Mouse (Mus musculus) heart, embryonic 14.5 days (tissue): ENCODE data around the gene Ryr3. TPM values are rescaled to one million over a fixed set of nuclear protein-coding genes. Genes with fewer than 3 reads are reported as not detected.
"Not testable (repeated sequence)": the region's sequence is repeated elsewhere in the genome, so short reads cannot be mapped to it uniquely, and the experiment has no call there.

Experiments
- ATAC-seq: fragments of 200-750 bp; cut with Nextera tagmentation; 2 replicates; pipeline ENCODE4 v1.8.0; 2017; ENCODE audit warnings: low read depth, moderate TSS enrichment; ENCODE audit not compliant: insufficient number of reproducible peaks, insufficient read depth, low FRiP score
- H3K27ac ChIP-seq, 2 experiments: fragments of 200-500 bp in 1 of 2; fragments of 300-500 bp in 1 of 2; sonication (generic) in 1 of 2; replicated peaks in 1 of 2; 2 replicates each; pipeline ENCODE4 v1.5.1; 2012 to 2014; ENCODE audit warnings: low read depth in 2 of 2, low read length in 2 of 2, control low read depth in 1 of 2, mild to moderate bottlenecking in 1 of 2, mixed read lengths in 1 of 2; ENCODE audit not compliant: control insufficient read depth in 1 of 2, insufficient read depth in 1 of 2
- H3K27me3 ChIP-seq: fragments of 300-500 bp; sonication (generic); 2 replicates; pipeline ENCODE4 v1.6.1; 2014; ENCODE audit warnings: mild to moderate bottlenecking, low read length, control low read depth; ENCODE audit not compliant: control insufficient read depth, insufficient read depth
- H3K36me3 ChIP-seq: fragments of 300-500 bp; sonication (generic); 2 replicates; pipeline ENCODE4 v1.6.1; 2014; ENCODE audit warnings: mild to moderate bottlenecking, control low read depth, low read length, mixed read lengths; ENCODE audit not compliant: control insufficient read depth, insufficient read depth
- H3K4me1 ChIP-seq, 2 experiments: fragments of 200-500 bp in 1 of 2; fragments of 300-500 bp in 1 of 2; sonication (generic) in 1 of 2; 2 replicates each; pipeline ENCODE4 v1.6.1; 2012 to 2014; ENCODE audit warnings: low read length in 2 of 2, control low read depth in 1 of 2, mixed read lengths in 1 of 2; ENCODE audit not compliant: control insufficient read depth in 2 of 2, insufficient read depth in 2 of 2
- H3K4me2 ChIP-seq: fragments of 300-500 bp; sonication (generic); 2 replicates; pipeline ENCODE4 v1.6.1; 2014; ENCODE audit warnings: mild to moderate bottlenecking, low read length
- H3K4me3 ChIP-seq, 2 experiments: fragments of 200-500 bp in 1 of 2; fragments of 300-500 bp in 1 of 2; sonication (generic) in 1 of 2; 2 replicates each; pipeline ENCODE4 v1.5.1; 2012 to 2014; ENCODE audit warnings: low read length in 2 of 2, mild to moderate bottlenecking in 2 of 2, control low read depth in 1 of 2, low read depth in 1 of 2, moderate library complexity in 1 of 2; ENCODE audit not compliant: control insufficient read depth in 1 of 2, insufficient read depth in 1 of 2
- H3K9ac ChIP-seq: fragments of 300-500 bp; sonication (generic); 2 replicates; pipeline ENCODE4 v1.6.1; 2014; ENCODE audit warnings: mild to moderate bottlenecking, low read length
- H3K9me3 ChIP-seq: fragments of 300-500 bp; sonication (generic); 2 replicates; pipeline ENCODE4 v1.6.1; 2016; ENCODE audit warnings: low read length, control low read depth; ENCODE audit not compliant: control insufficient read depth
- WGBS: fragments of 180-500 bp; shearing (Covaris S2); extraction: QIAGEN DNeasy Blood & Tissue Kit; methylation state at CpG from one replicate; pipeline ENCODE4 v1.1.7; 2014; 5-methylcytosine and 5-hydroxymethylcytosine counted together
- polyA plus RNA-seq: library from polyadenylated mRNA; unstranded; fragments of >200 nt; fragmentation: Nextera tagmentation; extraction: Ambion mirVana; gene quantifications from 2 replicates; pipeline ENCODE4 v1.2.1, GENCODE M21; 2014

The Ryr3 gene
- polyA plus RNA-seq, 1 experiment from 2014 or later: 6.6 TPM

DNA sequence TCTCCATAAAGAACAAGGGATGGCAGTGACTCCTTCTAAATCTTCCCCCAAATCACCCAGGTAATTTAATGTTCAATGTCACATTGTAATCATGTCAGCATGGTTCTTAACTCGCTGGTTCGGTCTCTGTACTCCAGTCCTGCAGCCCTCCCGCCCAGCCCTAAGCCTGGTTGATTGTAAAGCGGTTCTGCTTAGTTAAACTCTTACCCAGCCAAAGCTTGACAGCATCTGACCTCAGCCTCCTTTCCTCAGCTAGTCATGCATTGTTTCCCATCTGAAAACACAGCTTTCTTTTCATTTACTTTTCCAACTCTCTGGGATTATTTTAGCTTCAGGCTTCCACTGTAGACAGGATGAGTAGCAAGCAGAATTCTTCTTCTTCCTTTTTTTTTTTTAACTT lies 121.7 kb downstream of the Ryr3 start:
- Histone ChIP-seq H3K9ac (no peak overlapping the region), H3K27ac (no peak overlapping the region), H3K4me2 (no peak overlapping the region), H3K9me3 (no peaks in the 10 kb centered on the region), H3K4me1 (no peaks in the 10 kb centered on the region), H3K4me3 (no peak overlapping the region), H3K36me3 (no peaks in the 10 kb centered on the region), H3K27me3 (no peaks in the 10 kb centered on the region)
- 79% methylated on average over 4 of the region's 4 CpGs for WGBS
- ATAC-seq: no peak

DNA sequence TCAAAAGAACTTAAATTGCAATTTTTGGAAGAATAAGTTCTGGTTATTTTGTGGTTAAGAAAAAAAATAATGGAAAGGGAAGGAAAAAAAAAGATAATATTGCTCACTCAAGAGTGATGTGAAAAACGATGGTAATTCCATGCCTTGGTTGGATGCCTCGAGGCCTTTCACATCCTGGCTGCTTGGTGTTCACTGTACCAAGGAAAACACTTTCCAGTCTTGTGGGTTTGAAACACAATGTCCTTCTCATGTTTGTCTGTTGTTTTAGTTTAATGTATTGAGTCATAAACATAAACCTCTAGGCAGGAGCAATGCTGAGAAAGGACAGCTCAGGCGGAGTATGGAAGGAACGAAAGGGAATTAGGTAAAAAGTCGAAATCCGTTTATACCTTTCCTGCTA lies 122.8 kb downstream of the Ryr3 start:
- Histone ChIP-seq H3K4me1 (no peaks in the 10 kb centered on the region), H3K27me3 (no peaks in the 10 kb centered on the region), H3K27ac (no peak overlapping the region), H3K9ac (no peak overlapping the region), H3K4me2 (no peak overlapping the region), H3K4me3 (no peak overlapping the region), H3K36me3 (no peaks in the 10 kb centered on the region), H3K9me3 (no peaks in the 10 kb centered on the region)
- no peak for ATAC-seq
- WGBS: 88% methylated on average over 6 of the region's 6 CpGs

DNA sequence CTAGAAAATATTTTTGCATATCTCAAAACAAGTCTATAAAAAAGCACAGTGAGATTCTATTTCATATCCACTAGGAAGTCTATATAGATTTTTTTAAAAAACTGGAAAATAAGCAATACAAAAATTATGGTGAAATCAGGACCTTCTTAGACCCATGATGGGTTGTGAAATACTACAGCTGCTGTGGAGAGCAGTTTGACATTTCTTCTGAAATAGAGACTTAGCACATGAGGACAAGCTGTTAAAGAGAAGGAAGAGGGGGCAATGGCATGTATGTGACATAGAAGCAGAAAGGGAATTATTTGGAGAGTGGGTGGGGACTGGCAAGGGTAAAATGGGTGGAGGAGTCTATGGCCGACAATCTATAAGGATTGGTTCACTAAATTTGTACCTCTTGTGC lies 124.1 kb downstream of the Ryr3 start:
- no peak overlapping the region for H3K4me3 ChIP-seq
- H3K36me3 ChIP-seq: no peaks in the 10 kb centered on the region
- no peaks in the 10 kb centered on the region for H3K9me3 ChIP-seq
- H3K27ac ChIP-seq: no peak overlapping the region
- H3K27me3 ChIP-seq: no peaks in the 10 kb centered on the region
- ATAC-seq: no peak
- no peak overlapping the region for H3K9ac ChIP-seq
- H3K4me1 ChIP-seq: no peaks in the 10 kb centered on the region
- 74% methylated on average over 1 of the region's 1 CpGs for WGBS
- no peak overlapping the region for H3K4me2 ChIP-seq

GRCm38 (mm10) chr2:113091316-113091715 lies 125.6 kb downstream of the Ryr3 start:
- not testable (repeated sequence) for H3K4me3 ChIP-seq, H3K27me3 ChIP-seq, H3K36me3 ChIP-seq, H3K9me3 ChIP-seq, H3K27ac ChIP-seq, H3K4me1 ChIP-seq, H3K4me2 ChIP-seq, ATAC-seq, H3K9ac ChIP-seq
- 76% methylated on average over 1 of the region's 1 CpGs for WGBS

GRCm38 (mm10) chr2:113076396-113076795 lies 140.5 kb downstream of the Ryr3 start:
- H3K4me1 ChIP-seq: no peaks in the 10 kb centered on the region
- H3K27me3 ChIP-seq: no peaks in the 10 kb centered on the region
- H3K27ac ChIP-seq: no peak overlapping the region
- H3K36me3 ChIP-seq: no peaks in the 10 kb centered on the region
- no peak overlapping the region for H3K9ac ChIP-seq
- 84% methylated on average over 4 of the region's 4 CpGs for WGBS
- H3K4me2 ChIP-seq: no peak overlapping the region
- ATAC-seq: no peak
- H3K9me3 ChIP-seq: no peaks in the 10 kb centered on the region
- no peak overlapping the region for H3K4me3 ChIP-seq

- 80% methylated on average over 5 of the region's 5 CpGs for WGBS
- no peak for ATAC-seq
- H3K4me2 ChIP-seq: no peak overlapping the region
- H3K4me1 ChIP-seq: no peaks in the 10 kb centered on the region
- no peak overlapping the region for H3K4me3 ChIP-seq
- H3K36me3 ChIP-seq: no peaks in the 10 kb centered on the region
- H3K9me3 ChIP-seq: no peaks in the 10 kb centered on the region
- H3K27ac ChIP-seq: no peak overlapping the region
- no peak overlapping the region for H3K9ac ChIP-seq
- H3K27me3 ChIP-seq: no peaks in the 10 kb centered on the region
Observed at GRCm38 (mm10) chr2:113059367-113059766, 157.5 kb downstream of the Ryr3 start.

- no peaks in the 10 kb centered on the region for H3K36me3 ChIP-seq
- H3K9ac ChIP-seq: no peak overlapping the region
- H3K4me2 ChIP-seq: no peak overlapping the region
- H3K9me3 ChIP-seq: no peaks in the 10 kb centered on the region
- ATAC-seq: no peak
- 68% methylated on average over 5 of the region's 5 CpGs for WGBS
- no peaks in the 10 kb centered on the region for H3K27me3 ChIP-seq
- H3K4me3 ChIP-seq: no peak overlapping the region
- H3K27ac ChIP-seq: no peak overlapping the region
- no peaks in the 10 kb centered on the region for H3K4me1 ChIP-seq
Observed at GRCm38 (mm10) chr2:113058914-113059313, 158.0 kb downstream of the Ryr3 start.

DNA sequence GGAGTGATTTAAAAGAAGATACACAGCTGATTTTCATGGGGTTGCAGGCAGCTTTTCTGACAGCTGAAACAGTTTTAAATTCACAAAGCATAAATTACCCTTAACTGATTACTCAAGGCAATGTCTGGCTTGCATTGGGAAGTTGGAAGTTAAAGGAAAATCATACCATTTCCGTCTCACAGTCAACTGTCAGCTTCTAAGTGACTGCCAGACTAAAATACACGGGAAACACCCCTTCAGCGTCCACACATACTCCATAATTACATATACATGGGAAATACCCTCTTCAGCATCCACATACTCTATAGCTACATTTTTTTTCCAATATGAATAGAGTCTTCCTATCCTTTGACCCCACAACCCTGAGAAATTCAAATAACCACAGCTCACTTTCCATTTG lies 158.8 kb downstream of the Ryr3 start:
- H3K9me3 ChIP-seq: no peaks in the 10 kb centered on the region
- H3K4me2 ChIP-seq: no peak overlapping the region
- H3K4me3 ChIP-seq: no peak overlapping the region
- WGBS: 71% methylated on average over 3 of the region's 3 CpGs
- H3K27me3 ChIP-seq: no peaks in the 10 kb centered on the region
- H3K9ac ChIP-seq: no peak overlapping the region
- ATAC-seq: no peak
- no peak overlapping the region for H3K27ac ChIP-seq
- no peaks in the 10 kb centered on the region for H3K4me1 ChIP-seq
- no peaks in the 10 kb centered on the region for H3K36me3 ChIP-seq
